Mouse (Mus musculus) brain, embryonic 14.5 days (tissue): ENCODE data around the gene Mypop. TPM values are rescaled to one million over a fixed set of nuclear protein-coding genes. Genes with fewer than 3 reads are reported as not detected.

Experiments used
- DNase-seq: peaks from one replicate; pipeline ENCODE4 v3.0.0-alpha.2; 2011; ENCODE audit warnings: low read depth
- CTCF ChIP-seq: fragments of 200-500 bp; IDR thresholded peaks from 2 replicates; pipeline ENCODE4 v1.5.1; 2012; ENCODE audit warnings: inconsistent platforms, mild to moderate bottlenecking, moderate library complexity, borderline replicate concordance; ENCODE audit not compliant: insufficient read depth, insufficient read length; ENCODE audit errors: extremely low read depth
- POLR2A ChIP-seq: fragments of 200-500 bp; IDR thresholded peaks from 2 replicates; pipeline ENCODE4 v1.6.1; 2012; ENCODE audit warnings: mild to moderate bottlenecking, inconsistent platforms, borderline replicate concordance; ENCODE audit not compliant: poor library complexity, insufficient read depth, insufficient read length, severe bottlenecking; ENCODE audit errors: extremely low read depth
- polyA plus RNA-seq: library from polyadenylated mRNA; depleted of rRNA; stranded (reverse); fragments of >200 nt; gene quantifications from 2 replicates; pipeline ENCODE4 v1.2.3, GENCODE M21; 2012

Mypop gene
- polyA plus RNA-seq, 1 experiment: 16.1 TPM

DNA sequence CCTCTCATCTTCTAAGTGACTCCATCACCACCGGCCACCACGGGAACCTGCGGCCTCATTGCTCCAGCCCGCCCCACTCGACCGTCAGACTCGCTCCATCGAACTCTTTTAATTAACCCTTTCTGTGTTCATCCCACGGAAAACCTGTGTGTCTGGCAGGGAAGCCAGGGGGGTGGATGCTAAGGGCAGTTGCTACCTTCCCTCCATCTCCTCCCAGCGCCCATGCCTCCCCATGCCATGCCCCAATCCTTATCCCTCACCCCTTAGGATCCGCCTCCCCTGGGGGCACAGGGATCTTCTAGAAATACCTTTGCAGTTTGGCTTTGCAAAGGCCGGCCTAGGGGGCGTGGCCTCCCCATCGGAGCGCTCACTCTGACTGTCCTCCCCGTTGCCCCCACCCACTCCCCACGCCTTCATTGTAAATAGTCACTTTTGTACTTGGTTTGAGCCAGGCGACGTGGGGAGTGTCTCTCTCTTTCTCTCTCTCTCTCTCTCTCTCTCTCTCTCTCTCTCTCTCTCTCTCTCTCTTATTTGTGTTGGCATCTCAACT is 27.7 kb upstream of the Mypop start:
- TF ChIP-seq CTCF (no peak), POLR2A (no peak)
- no peak for DNase-seq

GRCm38 (mm10) chr7:18965312-18965711 is 25.7 kb upstream of the Mypop start:
- TF ChIP-seq CTCF: no peak
- TF ChIP-seq POLR2A: no peak
- no peak for DNase-seq

DNA sequence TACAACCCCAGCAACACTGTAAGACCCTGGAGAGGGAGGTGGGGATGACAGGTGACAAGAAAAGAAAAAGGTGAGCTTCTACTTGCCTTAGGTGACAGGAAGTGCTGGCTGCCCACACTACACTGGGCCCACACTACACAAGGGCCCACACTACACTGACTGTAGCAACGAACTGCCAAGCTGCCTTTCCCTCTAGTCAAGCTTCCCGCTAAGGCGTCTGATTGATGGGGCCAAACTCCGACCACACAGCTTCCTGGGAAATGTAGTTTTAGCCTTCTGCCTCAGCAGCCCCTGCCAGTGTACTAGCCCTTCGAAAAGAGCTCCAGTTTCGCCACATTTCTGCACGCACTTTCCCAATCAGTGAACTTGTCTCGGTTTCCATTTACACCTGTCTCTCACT is 23.4 kb upstream of the Mypop start:
- DNase-seq: peak; percentile 59
- TF ChIP-seq POLR2A (no peak), CTCF (no peak)

- no peak for DNase-seq
- peak; percentile 27; the same call in 1 of the 2 replicates for TF ChIP-seq CTCF
- no peak for TF ChIP-seq POLR2A
Observed at GRCm38 (mm10) chr7:18970956-18971355, 20.1 kb upstream of the Mypop start.

DNA sequence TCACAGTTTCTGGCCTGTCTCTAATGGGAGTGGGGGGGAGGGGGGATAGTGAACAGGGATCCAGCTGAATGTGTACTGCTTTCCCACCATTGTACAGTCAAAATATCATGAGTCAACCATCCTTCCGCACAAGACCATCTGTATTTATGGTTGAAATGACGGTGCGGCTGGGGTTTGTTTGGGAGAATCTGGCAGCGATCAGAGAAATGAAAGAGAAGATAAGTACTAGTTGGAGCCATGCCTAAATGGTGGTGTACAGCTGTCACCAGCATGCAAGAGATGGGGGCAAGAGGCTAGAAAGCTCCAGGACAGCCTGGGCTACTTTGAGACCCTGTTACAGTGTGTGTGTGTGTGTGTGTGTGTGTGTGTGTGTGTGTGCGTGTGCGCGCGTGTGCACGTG is 12.7 kb upstream of the Mypop start:
- DNase-seq: peak; percentile 74
- TF ChIP-seq CTCF: no peak
- no peak for TF ChIP-seq POLR2A

- DNase-seq: no peak
- no peak for TF ChIP-seq CTCF
- TF ChIP-seq POLR2A: no peak
Observed at GRCm38 (mm10) chr7:18986503-18986902, 4.5 kb upstream of the Mypop start.

GRCm38 (mm10) chr7:18987100-18987499 is 3.9 kb upstream of the Mypop start, which contains the start of gene Nanos2:
Nanos2 (plus strand) TSS chr7:18987400.
- DNase-seq: no peak
- TF ChIP-seq POLR2A: no peak
- no peak for TF ChIP-seq CTCF

- no peak for TF ChIP-seq POLR2A
- no peak for TF ChIP-seq CTCF
- DNase-seq: no peak
Observed at GRCm38 (mm10) chr7:18987747-18988146, 3.3 kb upstream of the Mypop start.

GRCm38 (mm10) chr7:18988780-18989179 is 2.3 kb upstream of the Mypop start:
- no peak for DNase-seq
- TF ChIP-seq CTCF: no peak
- no peak for TF ChIP-seq POLR2A

- no peak for TF ChIP-seq POLR2A
- TF ChIP-seq CTCF: peak; percentile 35; the same call in 1 of the 2 replicates
- peak; percentile 71 for DNase-seq
Observed at GRCm38 (mm10) chr7:18989995-18990394, 1.1 kb upstream of the Mypop start.

- peak; percentile 29 for DNase-seq
- no peak for TF ChIP-seq POLR2A
- TF ChIP-seq CTCF: no peak
Observed at GRCm38 (mm10) chr7:18991660-18992293, 732 bp downstream of the Mypop start.

- no peak for DNase-seq
Observed at GRCm38 (mm10) chr7:18992294-18992675, 1.2 kb downstream of the Mypop start.

DNA sequence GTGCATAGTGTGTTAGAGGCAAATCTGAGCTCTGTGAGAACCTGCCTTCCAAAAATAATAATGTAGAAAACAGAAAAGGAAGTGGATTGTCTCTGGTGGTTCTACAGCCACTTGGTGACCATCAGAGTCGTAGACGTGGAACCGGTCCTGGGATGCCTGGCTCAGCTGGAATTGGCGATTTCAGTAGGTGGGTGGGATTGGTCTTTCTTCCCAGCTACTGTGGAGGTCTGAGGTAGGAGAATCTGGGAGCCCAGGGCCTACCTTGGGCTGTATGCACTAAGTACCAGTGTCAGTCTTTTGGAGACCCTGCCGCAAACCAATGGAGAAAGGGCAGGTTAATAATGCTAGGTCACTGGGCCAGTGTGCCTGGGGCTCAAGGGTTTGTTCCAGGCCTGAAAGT is 2.0 kb downstream of the Mypop start:
- no peak for DNase-seq
- TF ChIP-seq POLR2A (no peak), CTCF (no peak)

More at GRCm38 (mm10) chr7:18992294-18992675, 1.2 kb downstream of the Mypop start:
- TF ChIP-seq POLR2A: no peak
- no peak for TF ChIP-seq CTCF
